Mouse (Mus musculus) MEL (cell line): Measurements from ENCODE around the gene Bbof1. TPM values are rescaled to one million over a fixed set of nuclear protein-coding genes. Genes with fewer than 3 reads are reported as not detected.

ENCODE experiments used
- DNase-seq: peaks from one replicate; pipeline ENCODE4 v3.0.0; 2011; ENCODE audit warnings: low read depth, low spot score
- H3K27ac ChIP-seq: 2 replicates; pipeline ENCODE4 v1.5.1; 2012; ENCODE audit warnings: low read depth, mild to moderate bottlenecking, control low read depth, low read length, moderate library complexity; ENCODE audit not compliant: control insufficient read depth
- H3K27me3 ChIP-seq, 2 experiments: fragments of 150-350 bp in 1 of 2; sonication (generic) in 1 of 2; 2 replicates each; pipeline ENCODE4 v1.6.1; 2012; ENCODE audit warnings: low read length in 2 of 2, mild to moderate bottlenecking in 2 of 2, improper control_type of control experiment in 1 of 2, moderate library complexity in 1 of 2; ENCODE audit not compliant: insufficient read depth in 2 of 2, control insufficient read depth in 1 of 2
- H3K36me3 ChIP-seq, 2 experiments: 2 replicates each; pipeline ENCODE4 v1.6.1; 2012 to 2014; ENCODE audit warnings: low read length in 2 of 2, improper control_type of control experiment in 1 of 2, inconsistent platforms in 1 of 2, mild to moderate bottlenecking in 1 of 2; ENCODE audit not compliant: insufficient read depth in 2 of 2, control insufficient read depth in 1 of 2
- H3K4me1 ChIP-seq, 2 experiments: fragments of 150-350 bp in 1 of 2; sonication (generic) in 1 of 2; 2 replicates each; pipeline ENCODE4 v1.6.1; 2012; ENCODE audit warnings: low read length in 2 of 2, improper control_type of control experiment in 1 of 2, mild to moderate bottlenecking in 1 of 2; ENCODE audit not compliant: insufficient read depth in 2 of 2, control insufficient read depth in 1 of 2
- H3K4me3 ChIP-seq, 2 experiments: fragments of 150-350 bp in 1 of 2; sonication (generic) in 1 of 2; 2 replicates each; pipeline ENCODE4 v1.5.1; 2012; ENCODE audit warnings: low read depth in 2 of 2, low read length in 2 of 2, mild to moderate bottlenecking in 2 of 2, moderate library complexity in 2 of 2, control low read depth in 1 of 2, improper control_type of control experiment in 1 of 2; ENCODE audit not compliant: control insufficient read depth in 1 of 2, insufficient read depth in 1 of 2
- H3K79me2 ChIP-seq: 2 replicates; pipeline ENCODE4 v1.6.1; 2012; ENCODE audit warnings: mild to moderate bottlenecking, low read length, moderate library complexity; ENCODE audit not compliant: control insufficient read depth, poor library complexity, insufficient read depth
- H3K9ac ChIP-seq: 2 replicates; pipeline ENCODE4 v1.6.1; 2012; ENCODE audit warnings: low read depth, mild to moderate bottlenecking, control low read depth, low read length, moderate library complexity; ENCODE audit not compliant: control insufficient read depth, poor library complexity, severe bottlenecking
- H3K9me3 ChIP-seq: fragments of 150-350 bp; sonication (generic); replicated peaks from 2 replicates; pipeline ENCODE4 v1.6.1; 2012; ENCODE audit warnings: mild to moderate bottlenecking, low read length, improper control_type of control experiment, moderate library complexity; ENCODE audit not compliant: insufficient read depth
- BHLHE40 ChIP-seq: IDR thresholded peaks from 2 replicates; pipeline ENCODE4 v1.6.1; 2012; ENCODE audit warnings: low read depth, mild to moderate bottlenecking, inconsistent platforms, low read length, improper control_type of control experiment, borderline replicate concordance
- CHD1 ChIP-seq: IDR thresholded peaks from 2 replicates; pipeline ENCODE4 v1.6.1; 2012; ENCODE audit warnings: low read depth, mild to moderate bottlenecking, inconsistent platforms, low read length, improper control_type of control experiment
- CTCF ChIP-seq, 3 experiments: IDR thresholded peaks in 2 of 3; conservative IDR thresholded peaks in 1 of 3; 2 replicates each; pipeline ENCODE4 v1.5.1; 2011 to 2012; ENCODE audit warnings: low read length in 3 of 3, low read depth in 2 of 3, mild to moderate bottlenecking in 2 of 3, improper control_type of control experiment in 1 of 3, inconsistent platforms in 1 of 3, mixed read lengths in 1 of 3, moderate library complexity in 1 of 3; ENCODE audit not compliant: control insufficient read depth in 1 of 3, insufficient read depth in 1 of 3, poor library complexity in 1 of 3, severe bottlenecking in 1 of 3
- ELF1 ChIP-seq: IDR thresholded peaks from 2 replicates; pipeline ENCODE4 v1.6.1; 2014; ENCODE audit warnings: low read depth, mild to moderate bottlenecking, inconsistent platforms, low read length, improper control_type of control experiment, moderate library complexity
- EP300 ChIP-seq, 2 experiments: IDR thresholded peaks; 2 replicates each; pipeline ENCODE4 v1.6.1; 2011; ENCODE audit warnings: improper control_type of control experiment in 2 of 2, low read length in 2 of 2, low read depth in 1 of 2, mild to moderate bottlenecking in 1 of 2
- ETS1 ChIP-seq: IDR thresholded peaks from 2 replicates; pipeline ENCODE4 v1.6.1; 2012; ENCODE audit warnings: low read depth, mild to moderate bottlenecking, inconsistent platforms, low read length, improper control_type of control experiment, moderate library complexity
- GATA1 ChIP-seq: IDR thresholded peaks from 2 replicates; pipeline ENCODE4 v1.6.1; 2011; ENCODE audit warnings: low read depth, low read length, improper control_type of control experiment
- KAT2A ChIP-seq: conservative IDR thresholded peaks from 2 replicates; pipeline ENCODE4 v1.6.1; 2012; ENCODE audit warnings: low read depth, low read length, improper control_type of control experiment, inconsistent platforms
- MAZ ChIP-seq: IDR thresholded peaks from 2 replicates; pipeline ENCODE4 v1.6.1; 2012; ENCODE audit warnings: low read depth, mild to moderate bottlenecking, inconsistent platforms, low read length, improper control_type of control experiment
- MYB ChIP-seq: IDR thresholded peaks from 2 replicates; pipeline ENCODE4 v1.6.1; 2011; ENCODE audit warnings: mild to moderate bottlenecking, low read depth, low read length, improper control_type of control experiment
- POLR2A ChIP-seq, 2 experiments: IDR thresholded peaks; 2 replicates each; pipeline ENCODE4 v1.6.1; 2011 to 2012; ENCODE audit warnings: low read length in 2 of 2, mild to moderate bottlenecking in 2 of 2, control low read depth in 1 of 2, improper control_type of control experiment in 1 of 2, low read depth in 1 of 2, moderate library complexity in 1 of 2; ENCODE audit not compliant: control insufficient read depth in 1 of 2, insufficient read depth in 1 of 2, poor library complexity in 1 of 2
- POLR2AphosphoS5 ChIP-seq: IDR thresholded peaks from 2 replicates; pipeline ENCODE4 v1.6.1; 2012; ENCODE audit warnings: low read depth, borderline replicate concordance, mild to moderate bottlenecking, inconsistent platforms, low read length, moderate library complexity, mixed read lengths
- TBP ChIP-seq: IDR thresholded peaks from 2 replicates; pipeline ENCODE4 v1.8.0; 2011; ENCODE audit warnings: low read depth, low read length, improper control_type of control experiment
- TCF12 ChIP-seq: IDR thresholded peaks from 2 replicates; pipeline ENCODE4 v1.6.1; 2014; ENCODE audit warnings: low read depth, mild to moderate bottlenecking, inconsistent platforms, low read length, improper control_type of control experiment, moderate library complexity
- USF1 ChIP-seq: IDR thresholded peaks from 2 replicates; pipeline ENCODE4 v1.6.1; 2014; ENCODE audit warnings: low read depth, mild to moderate bottlenecking, inconsistent platforms, low read length, improper control_type of control experiment, moderate library complexity
- ZNF384 ChIP-seq: IDR thresholded peaks from 2 replicates; pipeline ENCODE4 v1.6.1; 2012; ENCODE audit warnings: low read depth, mild to moderate bottlenecking, inconsistent platforms, low read length, improper control_type of control experiment
- polyA plus RNA-seq, 2 experiments: library from polyadenylated mRNA; stranded (reverse) in 1 of 2; unstranded in 1 of 2; fragments of >175 nt in 1 of 2; fragments of >200 nt in 1 of 2; gene quantifications; 2 replicates each; pipeline versions ENCODE4 v1.2.1 to v1.2.4; 2012; ENCODE audit warnings: low replicate concordance in 2 of 2, low read depth in 1 of 2; ENCODE audit not compliant: insufficient read length in 2 of 2, insufficient read depth in 1 of 2, missing spikeins in 1 of 2
- total RNA-seq: library from RNA; depleted of rRNA; stranded (reverse); fragments of 300-350 nt; gene quantifications from 2 replicates; pipeline ENCODE4 v1.2.3, GENCODE M21; 2012

Bbof1 gene
- total and polyA plus RNA-seq, 3 experiments, result 0.81 to 1.3 TPM; not detected in 1

- no peaks in the 10 kb centered on the region for H3K79me2 ChIP-seq
- TF ChIP-seq USF1 (0 out of 2 replicates have a peak, but pooled peaks have one; percentile 20), TBP (no peak), ZNF384 (peak; percentile 89)
- no peak overlapping the region for H3K27ac ChIP-seq
- peak; percentile 54 for DNase-seq
- no peaks in the 10 kb centered on the region for H3K9me3 ChIP-seq
- no peaks in the 10 kb centered on the region for H3K27me3 ChIP-seq
- H3K36me3 ChIP-seq, result peaks cover 0 to 8% of the 10 kb centered on the region in 2 experiments; a peak in 2 of 4 replicates
- peaks cover 5 to 6% of the 10 kb centered on the region in 2 experiments; a peak in 3 of 4 replicates for H3K4me1 ChIP-seq
- no peak overlapping the region for H3K4me3 ChIP-seq
- H3K9ac ChIP-seq, result no peak overlapping the region
Observed at GRCm38 (mm10) chr12:84423990-84424389, 15.1 kb downstream of the Bbof1 start.

GRCm38 (mm10) chr12:84429825-84430224 is 21.0 kb downstream of the Bbof1 start:
- Histone ChIP-seq H3K36me3 (no peaks in the 10 kb centered on the region), H3K27me3 (no peaks in the 10 kb centered on the region), H3K4me3 (no peak overlapping the region), H3K9me3 (no peaks in the 10 kb centered on the region), H3K9ac (no peak overlapping the region), H3K27ac (no peak overlapping the region), H3K4me1 (no peaks in the 10 kb centered on the region), H3K79me2 (no peaks in the 10 kb centered on the region)
- DNase-seq, result no peak
- TF ChIP-seq KAT2A, result no peak
- TF ChIP-seq POLR2AphosphoS5, result no peak
- no peak for TF ChIP-seq MYB
- no peak for TF ChIP-seq POLR2A (IDR thresholded peaks at IDR 0.05; ENCODE audit: control insufficient read depth in 1 of 2, insufficient read depth in 1 of 2, low read depth in 1 of 2, low read length in 2 of 2, poor library complexity in 1 of 2)
- no peak for TF ChIP-seq ETS1
- TF ChIP-seq TBP, result no peak
- TF ChIP-seq TCF12, result no peak
- no peak for TF ChIP-seq MAZ

- no peaks in the 10 kb centered on the region for H3K27me3 ChIP-seq
- no peak overlapping the region for H3K4me3 ChIP-seq
- peak; percentile 46 for DNase-seq
- TF ChIP-seq GATA1 (peak; percentile 85), USF1 (peak; percentile 41; the same call in 1 of the 2 replicates), CHD1 (no peak), EP300 (IDR thresholded peaks at IDR 0.05; ENCODE audit: low read depth in 1 of 2, low read length in 2 of 2) (peak in 1 of 2 experiments; percentile 57; a peak in 2 of 4 replicates), CTCF (IDR thresholded peaks at IDR 0.05 in 2 of 3, conservative IDR thresholded peaks at IDR 0.05 in 1 of 3; ENCODE audit: control insufficient read depth in 1 of 3, insufficient read depth in 1 of 3, low read depth in 2 of 3, low read length in 3 of 3, poor library complexity in 1 of 3, severe bottlenecking in 1 of 3) (no peak), BHLHE40 (peak; percentile 51; the same call in 1 of the 2 replicates), ELF1 (peak; percentile 44; the same call in 1 of the 2 replicates)
- no peak overlapping the region; the same call in 1 of the 2 replicates for H3K27ac ChIP-seq
- H3K9me3 ChIP-seq, result no peaks in the 10 kb centered on the region
- H3K4me1 ChIP-seq, result peaks cover 3 to 6% of the 10 kb centered on the region in 2 experiments
- H3K9ac ChIP-seq, result no peak overlapping the region
- H3K36me3 ChIP-seq, result peaks cover 0 to 13% of the 10 kb centered on the region in 2 experiments; a peak in 2 of 4 replicates
- H3K79me2 ChIP-seq, result no peaks in the 10 kb centered on the region
Observed at GRCm38 (mm10) chr12:84438697-84439096, 29.8 kb downstream of the Bbof1 start.
